Mouse (Mus musculus): ENCODE measurements around the gene Irf2.

GRCm38 (mm10) chr8:46840791-46841190 lies 101.3 kb downstream of the Irf2 start:
- TF ChIP-seq CTCF (IDR thresholded peaks at IDR 0.05; ENCODE audit: borderline replicate concordance, insufficient read depth, low read length) = no peak
- no peak for TF ChIP-seq POLR2A (IDR thresholded peaks at IDR 0.05; ENCODE audit: low read depth, low read length)
